Mouse (Mus musculus) limb, embryonic 11.5 days (tissue): ENCODE data around the gene Ppp2r3a. TPM values are rescaled to one million over a fixed set of nuclear protein-coding genes. Genes with fewer than 3 reads are reported as not detected.

ENCODE experiments used
- ATAC-seq: fragments of 200-750 bp; cut with Nextera tagmentation; 2 replicates; pipeline ENCODE4 v1.8.0; 2017; ENCODE audit warnings: low read depth; ENCODE audit not compliant: insufficient number of reproducible peaks, low FRiP score, low TSS enrichment
- DNase-seq: peaks from one replicate; pipeline ENCODE4 v3.0.0-alpha.2; 2015; ENCODE audit warnings: low spot score
- H3K27ac ChIP-seq: fragments of 300-500 bp; sonication (generic); replicated peaks from 2 replicates; pipeline ENCODE4 v1.5.1; 2014; ENCODE audit warnings: low read depth, mild to moderate bottlenecking, low read length
- H3K27me3 ChIP-seq: fragments of 300-500 bp; sonication (generic); 2 replicates; pipeline ENCODE4 v1.6.1; 2014; ENCODE audit warnings: mild to moderate bottlenecking, low read length, mixed read lengths; ENCODE audit not compliant: control insufficient read depth, insufficient read depth
- H3K36me3 ChIP-seq: fragments of 300-500 bp; sonication (generic); 2 replicates; pipeline ENCODE4 v1.6.1; 2014; ENCODE audit warnings: mild to moderate bottlenecking, low read length, moderate library complexity, mixed read lengths; ENCODE audit not compliant: control insufficient read depth, insufficient read depth
- H3K4me1 ChIP-seq: fragments of 300-500 bp; sonication (generic); 2 replicates; pipeline ENCODE4 v1.6.1; 2014; ENCODE audit warnings: low read length, mixed read lengths; ENCODE audit not compliant: control insufficient read depth, insufficient read depth
- H3K4me2 ChIP-seq: fragments of 300-500 bp; sonication (generic); 2 replicates; pipeline ENCODE4 v1.6.1; 2014; ENCODE audit warnings: low read depth, mild to moderate bottlenecking, moderate library complexity; ENCODE audit not compliant: severe bottlenecking
- H3K4me3 ChIP-seq: fragments of 300-500 bp; sonication (generic); 2 replicates; pipeline ENCODE4 v1.5.1; 2014; ENCODE audit warnings: low read depth, low read length
- H3K9ac ChIP-seq: fragments of 300-500 bp; sonication (generic); 2 replicates; pipeline ENCODE4 v1.6.1; 2014; ENCODE audit warnings: mild to moderate bottlenecking, low read length
- H3K9me3 ChIP-seq: fragments of 300-500 bp; sonication (generic); 2 replicates; pipeline ENCODE4 v1.6.1; 2016; ENCODE audit warnings: low read length; ENCODE audit not compliant: control insufficient read depth
- WGBS: fragments of 180-500 bp; shearing (Covaris S2); extraction: QIAGEN DNeasy Blood & Tissue Kit; methylation state at CpG from one replicate; pipeline ENCODE4 v1.1.7; 2014; 5-methylcytosine and 5-hydroxymethylcytosine counted together
- polyA plus RNA-seq: library from polyadenylated mRNA; unstranded; fragments of >200 nt; fragmentation: Nextera tagmentation; extraction: Ambion mirVana; gene quantifications from 2 replicates; pipeline ENCODE4 v1.2.1, GENCODE M21; 2014

Gene Ppp2r3a
- polyA plus RNA-seq, 1 experiment from 2014 or later = 12.5 TPM

GRCm38 (mm10) chr9:101262815-101263214 lies 11.2 kb upstream of the Ppp2r3a start:
- no peak overlapping the region for H3K4me3 ChIP-seq

GRCm38 (mm10) chr9:101261989-101262571 lies 10.5 kb upstream of the Ppp2r3a start:
- Histone ChIP-seq H3K9me3 (no peaks in the 10 kb centered on the region), H3K9ac (no peak overlapping the region), H3K27ac (no peak overlapping the region), H3K4me2 (no peak overlapping the region), H3K4me1 (no peaks in the 10 kb centered on the region), H3K4me3 (no peak overlapping the region), H3K27me3 (no peaks in the 10 kb centered on the region), H3K36me3 (no peaks in the 10 kb centered on the region)
- 61% methylated on average over 11 of the region's 11 CpGs for WGBS
- DNase-seq (peak; percentile 17), ATAC-seq (no peak)

More at GRCm38 (mm10) chr9:101262815-101263214, 11.2 kb upstream of the Ppp2r3a start:
- H3K27ac ChIP-seq = no peak overlapping the region
- H3K4me2 ChIP-seq = no peak overlapping the region
- no peak for DNase-seq
- no peaks in the 10 kb centered on the region for H3K4me1 ChIP-seq
- no peaks in the 10 kb centered on the region for H3K36me3 ChIP-seq
- 89% methylated on average over 3 of the region's 3 CpGs for WGBS
- ATAC-seq = no peak
- no peaks in the 10 kb centered on the region for H3K9me3 ChIP-seq
- no peak overlapping the region for H3K9ac ChIP-seq
- no peaks in the 10 kb centered on the region for H3K27me3 ChIP-seq

GRCm38 (mm10) chr9:101261443-101261842 lies 9.8 kb upstream of the Ppp2r3a start:
- Histone ChIP-seq H3K4me3 (no peak overlapping the region), H3K4me2 (no peak overlapping the region), H3K27ac (no peak overlapping the region), H3K27me3 (no peaks in the 10 kb centered on the region), H3K9ac (no peak overlapping the region), H3K9me3 (no peaks in the 10 kb centered on the region), H3K4me1 (no peaks in the 10 kb centered on the region), H3K36me3 (no peaks in the 10 kb centered on the region)
- 57% methylated on average over 4 of the region's 4 CpGs for WGBS
- DNase-seq = peak; percentile 18
- no peak for ATAC-seq

- H3K9ac ChIP-seq = no peak overlapping the region
- no peak overlapping the region for H3K4me2 ChIP-seq
- no peak for ATAC-seq
- no peaks in the 10 kb centered on the region for H3K9me3 ChIP-seq
- 76% methylated on average over 3 of the region's 3 CpGs for WGBS
- no peaks in the 10 kb centered on the region for H3K36me3 ChIP-seq
- no peaks in the 10 kb centered on the region for H3K27me3 ChIP-seq
- no peak overlapping the region for H3K27ac ChIP-seq
- no peak overlapping the region for H3K4me3 ChIP-seq
- 0 out of 2 replicates have a peak, but pooled peaks cover 2% of the 10 kb centered on the region for H3K4me1 ChIP-seq
- DNase-seq = no peak
Measured at GRCm38 (mm10) chr9:101253136-101253535, 1.5 kb upstream of the Ppp2r3a start.

DNA sequence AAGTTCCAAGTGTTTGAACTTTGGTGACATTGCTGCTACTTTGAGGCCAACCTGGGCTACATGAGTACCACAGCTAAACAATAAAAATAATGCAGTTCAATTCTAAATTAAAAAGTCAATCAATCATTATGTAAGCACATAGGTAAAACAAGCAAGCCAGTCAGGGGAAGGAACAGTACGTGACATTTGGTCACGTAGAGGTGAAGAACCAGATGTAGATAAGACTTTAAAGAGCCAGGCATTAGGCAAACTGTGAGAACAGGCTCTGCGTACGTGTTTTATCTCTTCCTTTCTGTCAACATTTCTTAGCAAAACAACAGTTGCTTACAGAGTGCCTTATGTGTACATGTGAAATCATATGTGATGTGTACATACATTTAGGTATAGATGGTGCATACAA lies 946 bp upstream of the Ppp2r3a start:
- Histone ChIP-seq H3K4me1 (0 out of 2 replicates have a peak, but pooled peaks cover 2% of the 10 kb centered on the region), H3K4me3 (no peak overlapping the region), H3K36me3 (no peaks in the 10 kb centered on the region), H3K9me3 (no peaks in the 10 kb centered on the region), H3K4me2 (no peak overlapping the region), H3K27ac (no peak overlapping the region), H3K27me3 (no peaks in the 10 kb centered on the region), H3K9ac (no peak overlapping the region)
- ATAC-seq (no peak), DNase-seq (no peak)
- WGBS = 42% methylated on average over 4 of the region's 4 CpGs

GRCm38 (mm10) chr9:101250981-101251643 lies 483 bp downstream of the Ppp2r3a start:
- ATAC-seq (peak; percentile 96), DNase-seq (peak; percentile 87)
- no peaks in the 10 kb centered on the region for H3K9me3 ChIP-seq
- peak overlapping the region; percentile 62 for H3K4me2 ChIP-seq
- no peaks in the 10 kb centered on the region for H3K27me3 ChIP-seq
- no peaks in the 10 kb centered on the region for H3K36me3 ChIP-seq
- peak overlapping the region; percentile 93 for H3K27ac ChIP-seq
- peak overlapping the region; percentile 64 for H3K4me3 ChIP-seq
- under 1% methylated on average over 56 of the region's 61 CpGs for WGBS
- peak overlapping the region; percentile 87 for H3K9ac ChIP-seq
- H3K4me1 ChIP-seq = 0 out of 2 replicates have a peak, but pooled peaks cover 2% of the 10 kb centered on the region

- ATAC-seq (no peak), DNase-seq (peak; percentile 45)
Measured at GRCm38 (mm10) chr9:101250486-101250885, 1.1 kb downstream of the Ppp2r3a start.

GRCm38 (mm10) chr9:101249626-101250025 lies 2.0 kb downstream of the Ppp2r3a start:
- DNase-seq (no peak), ATAC-seq (no peak)
- Histone ChIP-seq H3K27ac (no peak overlapping the region), H3K4me2 (no peak overlapping the region), H3K4me3 (no peak overlapping the region), H3K9ac (no peak overlapping the region; the same call in 1 of the 2 replicates), H3K36me3 (no peaks in the 10 kb centered on the region), H3K4me1 (0 out of 2 replicates have a peak, but pooled peaks cover 2% of the 10 kb centered on the region), H3K27me3 (no peaks in the 10 kb centered on the region), H3K9me3 (no peaks in the 10 kb centered on the region)
- 65% methylated on average over 4 of the region's 4 CpGs for WGBS

More at GRCm38 (mm10) chr9:101250486-101250885, 1.1 kb downstream of the Ppp2r3a start:
- Histone ChIP-seq H3K9me3 (no peaks in the 10 kb centered on the region), H3K4me1 (0 out of 2 replicates have a peak, but pooled peaks cover 2% of the 10 kb centered on the region), H3K36me3 (no peaks in the 10 kb centered on the region), H3K27ac (peak overlapping the region; percentile 93; the same call in 1 of the 2 replicates), H3K4me2 (peak overlapping the region; percentile 62), H3K4me3 (peak overlapping the region; percentile 64), H3K27me3 (no peaks in the 10 kb centered on the region), H3K9ac (peak overlapping the region; percentile 87)
- WGBS = 17% methylated on average over 11 of the region's 11 CpGs
